Mouse (Mus musculus): ENCODE results near the gene Foxp4. TPM values are rescaled to one million over a fixed set of nuclear protein-coding genes. Genes with fewer than 3 reads are reported as not detected.

Gene Foxp4
- polyA plus RNA-seq, 1 experiment from 2014 or later: 27.4 TPM

DNA sequence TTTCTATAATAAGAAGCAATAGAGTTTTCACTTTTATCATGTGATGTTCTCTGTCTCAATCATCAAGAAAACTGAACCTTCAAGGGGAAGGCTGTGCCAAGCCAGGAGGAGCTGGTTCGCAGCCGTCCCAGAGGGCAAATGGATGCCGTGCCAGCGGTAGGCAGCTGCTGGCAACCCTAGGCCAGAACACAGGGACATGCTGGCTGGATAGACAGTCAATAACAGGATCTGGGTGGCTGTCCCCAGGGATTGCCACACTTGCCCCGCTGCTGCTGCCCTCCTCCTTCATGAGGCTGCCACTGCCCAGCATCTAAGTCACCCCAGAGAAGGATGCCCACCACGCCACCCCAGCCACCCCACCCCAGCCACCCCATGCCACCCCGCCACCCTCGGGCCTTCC lies 82.9 kb downstream of the Foxp4 start:
- Histone ChIP-seq H3K9ac (ENCODE audit: low read depth, low read length) (no peak overlapping the region), H3K36me3 (ENCODE audit: control insufficient read depth, insufficient read depth, low read length) (no peaks in the 10 kb centered on the region), H3K4me3 (ENCODE audit: low read length) (no peak overlapping the region), H3K9me3 (ENCODE audit: control insufficient read depth, low read length) (no peaks in the 10 kb centered on the region), H3K4me2 (ENCODE audit: low read length) (no peak overlapping the region), H3K27me3 (replicated peaks; ENCODE audit: control insufficient read depth, insufficient read depth, low read length) (no peaks in the 10 kb centered on the region), H3K27ac (ENCODE audit: low read depth, low read length) (no peak overlapping the region), H3K4me1 (ENCODE audit: control insufficient read depth, insufficient read depth, low read depth, low read length) (peaks cover 3% of the 10 kb centered on the region; the same call in 1 of the 2 replicates)
- no peak for ATAC-seq
- 83% methylated on average over 8 of the region's 8 CpGs for WGBS

GRCm38 (mm10) chr17:47837808-47838207 lies 86.6 kb downstream of the Foxp4 start:
- Histone ChIP-seq H3K27ac (ENCODE audit: low read depth, low read length) (no peak overlapping the region), H3K27me3 (replicated peaks; ENCODE audit: control insufficient read depth, insufficient read depth, low read length) (peaks cover 29% of the 10 kb centered on the region), H3K36me3 (ENCODE audit: control insufficient read depth, insufficient read depth, low read length) (no peaks in the 10 kb centered on the region), H3K4me2 (ENCODE audit: low read length) (no peak overlapping the region), H3K9me3 (ENCODE audit: control insufficient read depth, low read length) (no peaks in the 10 kb centered on the region), H3K9ac (ENCODE audit: low read depth, low read length) (no peak overlapping the region), H3K4me1 (ENCODE audit: control insufficient read depth, insufficient read depth, low read depth, low read length) (peaks cover 16% of the 10 kb centered on the region), H3K4me3 (ENCODE audit: low read length) (no peak overlapping the region)
- WGBS: 51% methylated on average over 6 of the region's 6 CpGs
- no peak for ATAC-seq

DNA sequence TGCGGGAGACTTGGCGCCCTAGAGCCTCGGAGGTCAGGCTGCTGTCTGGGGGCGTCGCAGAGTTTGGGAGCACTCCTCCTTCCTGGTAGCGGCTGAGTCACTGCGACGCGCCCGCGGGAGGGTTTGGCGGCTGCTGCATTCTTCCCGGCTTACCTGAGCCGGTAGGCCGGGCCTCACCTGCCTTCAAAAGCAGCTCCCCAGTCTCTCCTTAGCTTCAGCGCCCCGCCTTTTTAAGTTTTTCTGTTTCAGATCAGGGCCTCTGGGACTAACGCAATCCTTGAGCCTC lies 90.0 kb downstream of the Foxp4 start, which contains the start of gene Mdfi:
TSS of gene Mdfi (minus strand) at position 210 of the 286 bp plus-strand sequence.
- Histone ChIP-seq H3K4me3 (ENCODE audit: low read length) (peak within 1 kb of the TSS; percentile 62), H3K4me1 (ENCODE audit: control insufficient read depth, insufficient read depth, low read depth, low read length) (peaks cover 19% of the 10 kb centered on the region), H3K9ac (ENCODE audit: low read depth, low read length) (peak within 1 kb of the TSS; percentile 27), H3K27ac (ENCODE audit: low read depth, low read length) (no peak within 1 kb of the TSS), H3K9me3 (ENCODE audit: control insufficient read depth, low read length) (no peaks in the 10 kb centered on the region), H3K4me2 (ENCODE audit: low read length) (peak within 1 kb of the TSS; percentile 97), H3K36me3 (ENCODE audit: control insufficient read depth, insufficient read depth, low read length) (no peaks in the 10 kb centered on the region), H3K27me3 (replicated peaks; ENCODE audit: control insufficient read depth, insufficient read depth, low read length) (peaks cover 37% of the 10 kb centered on the region)
- ATAC-seq: no peak
- 12% methylated on average over 18 of the region's 18 CpGs for WGBS

DNA sequence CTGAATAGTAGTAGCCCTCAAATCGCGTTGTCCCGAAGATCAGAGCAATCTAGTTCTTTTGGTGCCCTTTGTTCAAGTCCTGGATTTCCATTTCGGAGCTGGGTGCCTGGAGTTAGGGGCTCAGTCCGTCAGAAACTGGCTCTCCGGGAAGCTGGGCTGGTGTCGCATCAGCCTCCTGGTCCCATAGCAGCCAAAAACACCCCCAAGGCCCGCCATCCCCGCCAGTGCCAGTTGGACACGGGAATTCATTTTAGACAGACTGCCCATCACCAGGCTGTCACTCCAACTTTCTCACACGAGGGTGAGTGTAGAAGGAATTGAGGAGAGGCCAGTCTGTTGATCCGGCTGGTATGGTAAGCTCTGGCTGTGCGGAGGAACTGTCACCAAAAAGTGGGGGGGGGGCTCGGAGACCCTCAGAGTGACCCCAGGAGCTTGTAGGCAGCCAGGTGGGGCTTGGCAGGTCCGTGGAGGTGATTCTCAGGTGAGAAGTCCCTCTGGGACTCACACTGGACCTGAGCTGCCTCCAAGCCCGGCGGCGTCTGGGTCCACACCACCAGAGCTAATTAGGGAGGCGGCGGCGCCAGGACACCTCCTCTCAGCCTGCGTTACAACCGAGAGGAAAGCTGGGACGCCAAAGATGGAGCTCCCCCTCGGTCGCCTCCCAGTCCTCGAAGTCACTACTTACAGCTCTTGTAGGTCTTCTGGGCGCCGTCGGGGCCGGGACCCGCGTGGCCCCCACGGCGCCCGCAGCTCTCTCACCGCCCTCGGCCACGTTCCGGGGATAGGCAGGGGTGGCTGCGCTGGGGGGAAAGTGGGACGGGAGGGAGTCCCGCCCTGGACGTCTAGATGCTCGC lies 90.6 kb downstream of the Foxp4 start:
- H3K4me3 ChIP-seq (ENCODE audit: low read length): peak overlapping the region; percentile 62
- 1% methylated on average over 45 of the region's 45 CpGs for WGBS
- peaks cover 37% of the 10 kb centered on the region for H3K27me3 ChIP-seq (replicated peaks; ENCODE audit: control insufficient read depth, insufficient read depth, low read length)
- no peak overlapping the region for H3K27ac ChIP-seq (ENCODE audit: low read depth, low read length)
- no peaks in the 10 kb centered on the region for H3K36me3 ChIP-seq (ENCODE audit: control insufficient read depth, insufficient read depth, low read length)
- peaks cover 19% of the 10 kb centered on the region for H3K4me1 ChIP-seq (ENCODE audit: control insufficient read depth, insufficient read depth, low read depth, low read length)
- H3K9ac ChIP-seq (ENCODE audit: low read depth, low read length): peak overlapping the region; percentile 68
- peak overlapping the region; percentile 97 for H3K4me2 ChIP-seq (ENCODE audit: low read length)
- ATAC-seq: no peak
- H3K9me3 ChIP-seq (ENCODE audit: control insufficient read depth, low read length): no peaks in the 10 kb centered on the region

GRCm38 (mm10) chr17:47833029-47833627 lies 91.3 kb downstream of the Foxp4 start:
- peak overlapping the region; percentile 62 for H3K4me3 ChIP-seq (ENCODE audit: low read length)
- H3K27ac ChIP-seq (ENCODE audit: low read depth, low read length): peak overlapping the region; percentile 29; the same call in 1 of the 2 replicates
- H3K27me3 ChIP-seq (replicated peaks; ENCODE audit: control insufficient read depth, insufficient read depth, low read length): peaks cover 37% of the 10 kb centered on the region
- H3K4me2 ChIP-seq (ENCODE audit: low read length): peak overlapping the region; percentile 97
- under 1% methylated on average over 42 of the region's 45 CpGs for WGBS
- no peaks in the 10 kb centered on the region for H3K36me3 ChIP-seq (ENCODE audit: control insufficient read depth, insufficient read depth, low read length)
- H3K9ac ChIP-seq (ENCODE audit: low read depth, low read length): peak overlapping the region; percentile 68
- H3K9me3 ChIP-seq (ENCODE audit: control insufficient read depth, low read length): no peaks in the 10 kb centered on the region
- peak; percentile 62 for ATAC-seq
- peaks cover 19% of the 10 kb centered on the region for H3K4me1 ChIP-seq (ENCODE audit: control insufficient read depth, insufficient read depth, low read depth, low read length)

- Histone ChIP-seq H3K36me3 (ENCODE audit: control insufficient read depth, insufficient read depth, low read length) (no peaks in the 10 kb centered on the region), H3K9me3 (ENCODE audit: control insufficient read depth, low read length) (no peaks in the 10 kb centered on the region), H3K27ac (ENCODE audit: low read depth, low read length) (peak overlapping the region; percentile 29; the same call in 1 of the 2 replicates), H3K4me2 (ENCODE audit: low read length) (peak overlapping the region; percentile 97), H3K9ac (ENCODE audit: low read depth, low read length) (peak overlapping the region; percentile 68), H3K27me3 (replicated peaks; ENCODE audit: control insufficient read depth, insufficient read depth, low read length) (peaks cover 37% of the 10 kb centered on the region), H3K4me3 (ENCODE audit: low read length) (peak overlapping the region; percentile 62), H3K4me1 (ENCODE audit: control insufficient read depth, insufficient read depth, low read depth, low read length) (peaks cover 19% of the 10 kb centered on the region)
- peak; percentile 41; the same call in 1 of the 2 replicates for ATAC-seq
- WGBS: 5% methylated on average over 17 of the region's 17 CpGs
Observed at GRCm38 (mm10) chr17:47832501-47833028, 91.9 kb downstream of the Foxp4 start.

DNA sequence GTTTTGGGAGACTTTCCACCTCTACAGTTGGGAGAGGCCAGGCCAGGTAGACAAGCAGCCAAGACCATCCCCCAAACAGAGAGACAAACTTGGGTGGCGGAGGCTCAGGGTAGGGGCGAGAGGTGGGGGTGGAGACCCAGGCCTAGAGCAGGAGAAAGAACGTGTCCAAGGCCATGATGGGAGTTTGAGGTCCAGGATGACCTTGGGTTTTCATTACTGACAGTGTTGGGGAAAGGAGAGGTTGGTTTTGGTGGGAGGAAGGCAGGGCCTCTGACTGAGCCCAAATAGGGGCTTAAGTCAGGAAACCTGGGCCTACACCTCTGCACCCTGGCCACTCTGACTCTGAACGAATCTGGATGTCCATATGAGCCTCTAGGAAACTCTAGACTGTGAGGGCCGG lies 92.7 kb downstream of the Foxp4 start:
- ATAC-seq: no peak
- Histone ChIP-seq H3K4me3 (ENCODE audit: low read length) (no peak overlapping the region), H3K27me3 (replicated peaks; ENCODE audit: control insufficient read depth, insufficient read depth, low read length) (peaks cover 37% of the 10 kb centered on the region), H3K27ac (ENCODE audit: low read depth, low read length) (no peak overlapping the region), H3K4me2 (ENCODE audit: low read length) (peak overlapping the region; percentile 97), H3K9me3 (ENCODE audit: control insufficient read depth, low read length) (no peaks in the 10 kb centered on the region), H3K36me3 (ENCODE audit: control insufficient read depth, insufficient read depth, low read length) (no peaks in the 10 kb centered on the region), H3K4me1 (ENCODE audit: control insufficient read depth, insufficient read depth, low read depth, low read length) (peaks cover 19% of the 10 kb centered on the region), H3K9ac (ENCODE audit: low read depth, low read length) (no peak overlapping the region; the same call in 1 of the 2 replicates)
- 57% methylated on average over 5 of the region's 5 CpGs for WGBS

DNA sequence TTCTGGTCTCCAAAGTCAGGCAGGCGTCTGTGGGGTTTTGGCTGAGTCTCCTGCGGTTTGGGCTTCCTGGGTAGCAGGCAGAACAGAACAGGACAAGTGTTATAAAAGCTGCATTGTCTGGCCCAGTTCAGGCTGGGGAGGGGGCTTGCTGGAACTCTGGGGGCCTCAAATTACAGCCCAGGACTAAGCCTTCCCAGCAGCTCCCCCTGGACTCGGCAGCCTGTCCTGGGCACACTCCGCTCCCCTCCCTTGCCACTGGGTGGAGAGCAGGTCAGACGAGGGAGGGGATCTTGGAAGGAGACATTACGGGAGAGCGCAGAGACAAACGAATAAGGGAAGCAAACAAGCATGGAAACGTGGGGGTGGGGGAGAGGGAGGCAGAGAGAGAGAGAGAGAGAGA lies 93.3 kb downstream of the Foxp4 start:
- Histone ChIP-seq H3K36me3 (ENCODE audit: control insufficient read depth, insufficient read depth, low read length) (no peaks in the 10 kb centered on the region), H3K9me3 (ENCODE audit: control insufficient read depth, low read length) (no peaks in the 10 kb centered on the region), H3K4me1 (ENCODE audit: control insufficient read depth, insufficient read depth, low read depth, low read length) (peaks cover 19% of the 10 kb centered on the region), H3K4me2 (ENCODE audit: low read length) (no peak overlapping the region; the same call in 1 of the 2 replicates), H3K4me3 (ENCODE audit: low read length) (no peak overlapping the region), H3K27ac (ENCODE audit: low read depth, low read length) (no peak overlapping the region), H3K9ac (ENCODE audit: low read depth, low read length) (no peak overlapping the region), H3K27me3 (replicated peaks; ENCODE audit: control insufficient read depth, insufficient read depth, low read length) (peaks cover 37% of the 10 kb centered on the region)
- 11% methylated on average over 9 of the region's 9 CpGs for whole genome bisulfite sequencing
- ATAC-seq: peak; percentile 50; the same call in 1 of the 2 replicates

DNA sequence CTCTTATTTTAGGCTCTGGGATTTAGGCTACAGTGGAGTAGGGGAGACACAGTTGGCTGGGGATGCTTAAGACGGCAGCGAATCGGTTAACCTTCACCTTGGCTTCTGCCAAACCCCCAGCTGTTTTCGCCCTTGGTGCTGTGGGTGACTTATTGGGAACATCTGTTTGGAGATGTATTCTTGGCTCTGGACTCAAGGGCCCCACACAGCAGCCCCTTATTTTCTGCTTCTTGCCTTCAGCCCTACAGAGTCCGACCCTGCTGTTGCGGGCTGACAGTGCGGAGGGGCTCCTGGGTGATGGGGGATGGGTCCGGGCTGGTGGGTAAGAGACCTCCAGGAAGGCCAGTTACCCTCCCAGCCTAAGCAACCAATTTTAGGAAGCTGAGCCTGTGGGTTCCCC lies 103.1 kb downstream of the Foxp4 start:
- H3K4me3 ChIP-seq (ENCODE audit: low read length): no peak overlapping the region
- no peak overlapping the region for H3K27ac ChIP-seq (ENCODE audit: low read depth, low read length)
- H3K36me3 ChIP-seq (ENCODE audit: control insufficient read depth, insufficient read depth, low read length): no peaks in the 10 kb centered on the region
- ATAC-seq: no peak
- H3K9ac ChIP-seq (ENCODE audit: low read depth, low read length): no peak overlapping the region
- whole genome bisulfite sequencing: 73% methylated on average over 8 of the region's 8 CpGs
- no peaks in the 10 kb centered on the region for H3K27me3 ChIP-seq (replicated peaks; ENCODE audit: control insufficient read depth, insufficient read depth, low read length)
- H3K4me2 ChIP-seq (ENCODE audit: low read length): no peak overlapping the region
- H3K4me1 ChIP-seq (ENCODE audit: control insufficient read depth, insufficient read depth, low read depth, low read length): no peaks in the 10 kb centered on the region
- H3K9me3 ChIP-seq (ENCODE audit: control insufficient read depth, low read length): no peaks in the 10 kb centered on the region
